Mouse (Mus musculus): ENCODE data around the gene Slc25a27.

DNA sequence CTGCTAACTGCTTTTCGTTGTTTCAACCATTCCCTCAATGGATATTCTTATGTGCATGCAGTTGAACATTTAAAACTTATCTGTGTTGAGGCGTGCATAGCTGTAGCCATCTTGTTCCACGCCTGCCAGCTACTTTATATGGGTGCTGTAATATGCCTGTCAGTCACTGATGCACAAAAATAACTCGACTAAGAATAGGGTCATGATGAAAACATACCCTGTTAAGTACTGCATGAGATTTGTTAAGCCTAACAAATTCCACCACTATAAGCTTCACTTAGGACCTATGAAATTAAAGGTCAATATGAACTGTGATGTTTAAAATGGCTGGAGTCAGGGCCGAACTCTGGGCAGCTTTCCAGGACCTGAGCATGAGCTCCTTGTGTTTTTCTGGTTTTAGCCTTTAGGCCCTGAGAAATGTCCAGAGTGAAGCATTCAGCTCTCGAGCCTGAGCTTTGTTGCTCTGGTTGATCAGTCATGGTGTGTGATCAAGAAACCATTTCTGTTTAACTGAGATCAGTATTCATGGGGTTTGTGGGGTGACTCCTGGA is 2.2 kb upstream of the Slc25a27 start:
- TF ChIP-seq CTCF (conservative IDR thresholded peaks at IDR 0.05; ENCODE audit: low read length) (no peak), POU5F1 (IDR thresholded peaks at IDR 0.05; ENCODE audit: borderline replicate concordance, low read length) (no peak), NANOG (IDR thresholded peaks at IDR 0.05; ENCODE audit: borderline replicate concordance, low read length) (no peak)
